Mouse (Mus musculus): Measurements from ENCODE around the gene Ephb3. TPM values are rescaled to one million over a fixed set of nuclear protein-coding genes. Genes with fewer than 3 reads are reported as not detected.
A peak's percentile ranks its signal among the peaks of the same experiment; 100 is the strongest.

Gene Ephb3
- polyA plus RNA-seq, 1 experiment from 2014 or later, result 24.0 TPM

DNA sequence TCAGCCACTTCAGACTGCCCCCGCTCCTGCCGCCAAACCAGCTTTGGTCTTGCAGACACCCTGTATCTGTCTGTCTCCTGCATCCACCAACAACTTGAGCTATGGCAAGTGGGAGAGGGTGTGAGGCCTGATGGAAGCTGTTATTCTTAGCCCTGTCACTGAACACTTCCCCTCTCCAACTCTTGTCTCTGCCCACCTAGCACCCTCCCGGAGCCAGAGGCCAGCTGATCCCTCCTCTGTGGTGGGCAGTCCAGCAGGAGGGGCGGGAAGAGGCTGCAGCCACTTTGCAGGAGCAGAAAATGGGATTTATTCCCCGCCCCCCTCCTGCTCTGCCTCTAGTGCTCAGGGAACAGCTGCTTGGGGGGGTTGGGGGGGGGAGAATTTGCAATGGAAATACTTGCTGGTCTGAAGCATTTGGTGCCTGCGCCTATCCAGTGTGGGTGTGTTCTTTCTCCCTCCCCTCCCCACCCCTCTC is 67.3 kb downstream of the Ephb3 start:
- H3K9ac ChIP-seq, result no peak overlapping the region
- H3K27ac ChIP-seq (ENCODE audit: poor library complexity, severe bottlenecking), result peak overlapping the region; percentile 92
- WGBS, result 26% methylated on average over 6 of the region's 6 CpGs
- no peaks in the 10 kb centered on the region for H3K36me3 ChIP-seq
- H3K4me3 ChIP-seq, result no peak overlapping the region
- peaks cover 60% of the 10 kb centered on the region for H3K4me1 ChIP-seq (replicated peaks)
- H3K9me3 ChIP-seq (replicated peaks), result 0 out of 2 replicates have a peak, but pooled peaks cover 6% of the 10 kb centered on the region
- no peaks in the 10 kb centered on the region for H3K27me3 ChIP-seq (replicated peaks)
- peak; percentile 73 for ATAC-seq (ENCODE audit: insufficient number of reproducible peaks, low FRiP score)
- H3K4me2 ChIP-seq, result peak overlapping the region; percentile 32

DNA sequence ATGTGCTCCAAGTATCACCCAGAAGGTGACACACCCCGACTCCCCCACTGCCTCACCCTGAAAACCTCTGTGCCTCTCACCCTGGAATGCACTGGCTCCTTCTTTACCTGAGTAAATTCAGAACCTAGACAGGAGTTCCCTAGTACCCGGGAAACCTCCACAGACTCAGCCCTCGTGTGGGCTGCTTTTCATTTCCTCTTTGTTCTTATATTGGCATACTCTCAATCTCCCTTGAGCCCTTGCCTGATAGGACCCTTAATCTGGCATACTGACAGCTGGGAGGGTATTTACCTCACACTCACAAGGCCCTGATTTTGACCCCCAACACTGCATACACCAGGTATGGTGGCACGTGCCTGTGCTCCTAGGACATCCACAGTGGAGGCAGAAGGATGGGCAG is 68.2 kb downstream of the Ephb3 start:
- Histone ChIP-seq H3K4me3 (no peak overlapping the region), H3K36me3 (no peaks in the 10 kb centered on the region), H3K4me1 (replicated peaks) (peaks cover 60% of the 10 kb centered on the region), H3K4me2 (no peak overlapping the region), H3K9me3 (replicated peaks) (0 out of 2 replicates have a peak, but pooled peaks cover 7% of the 10 kb centered on the region), H3K9ac (no peak overlapping the region), H3K27ac (ENCODE audit: poor library complexity, severe bottlenecking) (peak overlapping the region; percentile 72), H3K27me3 (replicated peaks) (no peaks in the 10 kb centered on the region)
- 44% methylated on average over 4 of the region's 4 CpGs for WGBS
- no peak for ATAC-seq (ENCODE audit: insufficient number of reproducible peaks, low FRiP score)

Small RNAs within 50 kb of the gene (microRNA-seq; reads per million reads assigned to microRNA genes)
- gene Mir7680, result not detected

Other genes starting within 250 kb of the Ephb3 start
- not detected in 2 replicates for gene Teddm3, start 50.8 kb upstream of the Ephb3 start, polyA plus RNA-seq (2016; fragmentation: Nextera tagmentation; extraction: Ambion mirVana)
- 28.1 and 29.2 TPM in 2 replicates for gene Vps8, start 218.4 kb downstream of the Ephb3 start, polyA plus RNA-seq (2016; fragmentation: Nextera tagmentation; extraction: Ambion mirVana)